Mouse (Mus musculus) olfactory bulb, adult 2 months (tissue): ENCODE measurements around the gene Atp6v1c2.

ENCODE experiments used
- CTCF ChIP-seq: fragments of 200-500 bp; IDR thresholded peaks from 2 replicates; pipeline ENCODE4 v1.5.1; 2012; ENCODE audit warnings: low read depth, mild to moderate bottlenecking, low read length, moderate library complexity; ENCODE audit not compliant: insufficient read depth
- POLR2A ChIP-seq: fragments of 200-500 bp; IDR thresholded peaks from 2 replicates; pipeline ENCODE4 v1.6.1; 2012; ENCODE audit warnings: mild to moderate bottlenecking, low read depth, low read length, moderate library complexity; ENCODE audit not compliant: insufficient read depth

DNA sequence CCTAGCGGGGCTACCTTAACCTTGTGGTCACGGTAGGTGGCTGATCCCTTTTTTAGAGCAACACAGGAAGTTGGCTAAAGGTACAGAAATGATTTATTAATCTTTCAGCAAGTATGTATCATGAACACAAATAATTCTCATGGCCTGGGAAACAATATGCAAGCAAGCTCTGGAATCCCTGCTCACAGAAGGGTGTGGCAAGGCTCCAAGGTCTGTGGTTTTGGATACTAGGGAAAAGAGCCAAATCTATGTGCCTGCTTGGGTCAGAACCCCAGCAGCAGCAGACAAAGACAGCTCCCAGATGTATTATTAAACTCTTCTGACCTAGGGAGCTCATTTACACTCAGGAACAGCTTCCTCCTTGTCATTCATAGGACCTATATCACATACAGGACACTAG lies 40.1 kb downstream of the Atp6v1c2 start:
- TF ChIP-seq POLR2A (no peak), CTCF (no peak)
